Mouse (Mus musculus): Measurements from ENCODE around the gene S100a16. TPM values are rescaled to one million over a fixed set of nuclear protein-coding genes. Genes with fewer than 3 reads are reported as not detected.

Gene S100a16
- polyA plus RNA-seq, 1 experiment from 2014 or later, result 39.6 TPM

DNA sequence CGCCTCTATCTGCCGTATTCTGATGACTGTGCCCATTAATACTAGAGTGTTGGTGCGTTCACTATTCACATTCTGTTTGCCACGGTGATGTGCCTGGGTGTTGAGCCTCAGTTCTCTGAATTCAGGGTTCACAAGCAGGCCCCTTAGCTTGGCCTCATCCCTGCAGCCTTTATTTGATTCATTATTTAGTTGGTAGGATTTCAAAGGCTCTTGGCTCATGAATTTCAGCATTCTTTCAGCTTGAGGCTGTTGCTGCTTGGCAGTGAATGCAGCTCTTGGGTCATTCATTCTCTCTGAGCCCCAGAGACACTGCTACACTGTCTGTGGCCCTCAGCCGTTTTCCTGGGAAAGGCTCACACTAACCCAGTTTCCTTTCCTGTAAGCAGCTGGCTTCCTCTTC is 18.9 kb downstream of the S100a16 start:
- no peak for ATAC-seq (ENCODE audit: insufficient number of reproducible peaks, insufficient read depth, low FRiP score, low TSS enrichment, low read depth)
- Histone ChIP-seq H3K27me3 (no peaks in the 10 kb centered on the region), H3K27ac (no peak overlapping the region), H3K36me3 (no peaks in the 10 kb centered on the region), H3K9me3 (no peaks in the 10 kb centered on the region), H3K4me3 (replicated peaks) (no peak overlapping the region), H3K4me1 (replicated peaks) (no peaks in the 10 kb centered on the region), H3K9ac (replicated peaks) (no peak overlapping the region), H3K4me2 (no peak overlapping the region)
- 69% methylated on average over 5 of the region's 5 CpGs for whole genome bisulfite sequencing

DNA sequence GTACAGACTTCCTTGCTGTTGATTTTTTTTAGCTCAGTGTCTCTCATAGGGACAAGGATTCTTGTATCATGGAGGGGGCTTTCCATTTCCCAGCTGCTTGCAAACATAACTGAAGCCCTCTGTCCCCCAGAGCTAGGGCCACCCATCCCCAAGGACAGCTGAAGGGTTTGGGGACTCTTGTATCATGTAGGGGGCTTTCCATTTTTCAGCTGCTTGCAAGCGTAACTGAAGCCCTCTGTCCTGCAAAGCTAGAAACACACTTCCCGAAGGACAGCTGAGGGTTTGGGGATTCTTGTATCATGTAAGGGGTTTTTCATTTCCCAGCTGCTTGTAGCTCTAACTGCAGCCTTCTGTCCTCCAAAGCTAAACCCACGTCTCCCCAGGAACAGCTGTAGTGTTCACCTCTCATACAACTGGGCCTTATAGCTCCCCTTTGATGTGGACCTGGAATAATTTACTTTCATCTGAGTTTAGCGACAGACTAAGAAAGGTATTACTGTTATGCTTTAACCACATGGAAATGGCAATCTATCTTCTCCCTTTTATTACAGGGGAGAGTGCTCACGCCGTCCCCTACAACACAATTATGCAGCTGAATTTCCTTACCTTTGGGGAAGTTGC is 23.1 kb downstream of the S100a16 start, which contains the start of gene S100a3:
Gene S100a3, plus strand, starts transcription at position 571 of the 621 bp plus-strand sequence.
- WGBS, result 61% methylated on average over 6 of the region's 6 CpGs

DNA sequence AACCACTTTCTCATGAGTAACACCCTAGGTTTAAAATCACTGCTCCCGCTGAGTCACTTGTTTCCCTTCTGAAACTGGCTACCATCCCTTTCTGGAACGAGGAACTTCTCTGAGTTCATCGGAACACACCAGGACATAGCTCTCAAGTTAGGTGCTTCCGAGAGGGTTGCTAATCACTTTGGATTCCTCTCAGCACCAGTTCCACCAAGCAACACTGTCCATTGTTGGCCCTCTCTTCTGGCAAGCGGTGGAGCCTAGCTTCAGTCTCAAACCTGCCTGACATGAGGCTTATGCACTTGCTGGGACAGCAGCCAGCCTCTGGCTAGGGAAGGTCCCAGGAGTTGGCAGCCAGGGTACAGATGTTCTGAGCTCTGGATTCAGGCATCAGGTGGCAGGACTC is 37.6 kb downstream of the S100a16 start:
- Histone ChIP-seq H3K4me1 (replicated peaks) (peaks cover 5% of the 10 kb centered on the region), H3K27ac (no peak overlapping the region), H3K9ac (replicated peaks) (no peak overlapping the region), H3K36me3 (no peaks in the 10 kb centered on the region), H3K9me3 (no peaks in the 10 kb centered on the region), H3K27me3 (no peaks in the 10 kb centered on the region), H3K4me3 (replicated peaks) (no peak overlapping the region), H3K4me2 (no peak overlapping the region)
- 83% methylated on average over 5 of the region's 5 CpGs for WGBS
- no peak for ATAC-seq (ENCODE audit: insufficient number of reproducible peaks, insufficient read depth, low FRiP score, low TSS enrichment, low read depth)

More for the DNA sequence above, 23.1 kb downstream of the S100a16 start, which contains the start of gene S100a3:
- H3K9ac ChIP-seq (replicated peaks), result no peak within 1 kb of the TSS
- H3K36me3 ChIP-seq, result no peaks in the 10 kb centered on the region
- no peaks in the 10 kb centered on the region for H3K4me1 ChIP-seq (replicated peaks)
- ATAC-seq (ENCODE audit: insufficient number of reproducible peaks, insufficient read depth, low FRiP score, low TSS enrichment, low read depth), result no peak
- no peak within 1 kb of the TSS for H3K27ac ChIP-seq
- H3K4me2 ChIP-seq, result no peak within 1 kb of the TSS
- no peaks in the 10 kb centered on the region for H3K9me3 ChIP-seq
- H3K4me3 ChIP-seq (replicated peaks), result no peak within 1 kb of the TSS
- H3K27me3 ChIP-seq, result no peaks in the 10 kb centered on the region

DNA sequence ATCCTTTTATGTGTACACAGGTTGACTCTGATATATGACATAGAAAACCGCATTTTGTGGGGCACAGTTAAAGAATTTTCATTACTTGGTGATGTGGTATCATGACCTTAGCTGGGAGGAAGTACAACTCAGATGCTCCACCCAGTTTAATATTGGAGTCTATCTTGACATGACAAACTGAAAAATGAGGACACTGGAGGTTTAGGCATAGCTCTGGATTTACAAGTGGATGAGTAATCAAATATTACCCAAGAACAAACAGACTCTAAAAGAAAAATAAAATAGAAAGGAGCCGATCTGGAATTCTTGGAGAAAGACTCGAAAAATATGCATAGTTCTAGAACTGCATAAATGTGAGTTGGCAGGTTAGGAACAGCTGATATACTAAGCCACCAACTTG is 38.3 kb downstream of the S100a16 start:
- peaks cover 6% of the 10 kb centered on the region for H3K4me1 ChIP-seq (replicated peaks)
- whole genome bisulfite sequencing, result 88% methylated on average over 3 of the region's 3 CpGs
- no peaks in the 10 kb centered on the region for H3K27me3 ChIP-seq
- H3K4me2 ChIP-seq, result no peak overlapping the region
- H3K4me3 ChIP-seq (replicated peaks), result no peak overlapping the region
- H3K27ac ChIP-seq, result no peak overlapping the region
- H3K9ac ChIP-seq (replicated peaks), result no peak overlapping the region
- H3K9me3 ChIP-seq, result no peaks in the 10 kb centered on the region
- ATAC-seq (ENCODE audit: insufficient number of reproducible peaks, insufficient read depth, low FRiP score, low TSS enrichment, low read depth), result no peak
- H3K36me3 ChIP-seq, result no peaks in the 10 kb centered on the region

DNA sequence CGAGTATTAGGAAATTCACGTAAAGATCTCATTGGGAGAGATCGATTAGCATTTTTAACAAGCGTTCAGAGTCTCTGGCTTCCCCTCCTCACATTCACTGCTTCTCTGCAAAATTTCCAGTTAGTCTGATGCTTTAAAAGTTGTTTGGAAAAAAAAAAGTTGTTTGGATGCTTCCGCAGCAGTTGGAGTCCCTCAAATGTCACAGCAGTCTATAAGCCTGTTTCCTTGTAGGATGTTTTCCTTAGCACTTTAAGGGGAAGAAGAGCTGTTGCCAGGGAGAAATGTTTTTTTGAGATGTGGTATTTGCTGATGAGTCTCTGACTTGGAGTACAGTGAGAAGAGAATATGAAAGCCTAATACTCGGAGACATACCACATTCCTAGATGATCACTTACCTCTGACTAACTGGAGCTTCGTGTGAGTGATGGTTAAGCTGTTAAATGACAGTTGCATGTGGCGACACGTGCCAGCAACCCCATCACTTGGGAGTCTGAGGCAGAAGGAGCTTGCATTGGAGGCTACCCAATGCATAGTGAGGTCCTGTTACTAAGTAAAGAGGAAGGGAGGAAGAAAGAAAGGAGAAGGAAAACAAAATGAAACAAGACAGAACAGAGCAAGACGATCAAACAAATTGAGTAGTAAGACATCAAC is 39.4 kb downstream of the S100a16 start:
- Histone ChIP-seq H3K36me3 (no peaks in the 10 kb centered on the region), H3K9me3 (no peaks in the 10 kb centered on the region), H3K4me2 (no peak overlapping the region), H3K4me3 (replicated peaks) (no peak overlapping the region), H3K27ac (no peak overlapping the region), H3K27me3 (no peaks in the 10 kb centered on the region), H3K9ac (replicated peaks) (no peak overlapping the region), H3K4me1 (replicated peaks) (peaks cover 6% of the 10 kb centered on the region)
- 73% methylated on average over 10 of the region's 10 CpGs for WGBS
- ATAC-seq (ENCODE audit: insufficient number of reproducible peaks, insufficient read depth, low FRiP score, low TSS enrichment, low read depth), result no peak

DNA sequence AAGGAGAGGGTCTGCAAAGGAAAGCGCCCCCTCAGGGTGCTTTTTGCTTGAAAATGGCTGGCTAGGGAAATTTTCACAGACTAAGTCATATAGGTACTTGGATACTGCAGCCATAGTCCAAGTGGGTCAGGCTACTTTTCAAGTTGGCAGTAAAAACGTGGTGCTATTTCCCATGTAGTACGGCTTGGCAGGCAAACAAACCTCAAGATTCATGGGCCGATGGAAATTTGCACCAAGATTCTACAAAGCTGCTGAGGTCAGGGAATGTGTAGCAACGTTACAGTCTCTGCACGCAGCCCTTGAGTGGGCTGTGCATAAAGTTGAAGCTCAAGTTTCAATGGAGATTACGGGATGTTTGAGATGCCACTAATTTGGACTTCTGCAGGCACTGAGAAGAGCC is 42.4 kb downstream of the S100a16 start:
- no peak for ATAC-seq (ENCODE audit: insufficient number of reproducible peaks, insufficient read depth, low FRiP score, low TSS enrichment, low read depth)

DNA sequence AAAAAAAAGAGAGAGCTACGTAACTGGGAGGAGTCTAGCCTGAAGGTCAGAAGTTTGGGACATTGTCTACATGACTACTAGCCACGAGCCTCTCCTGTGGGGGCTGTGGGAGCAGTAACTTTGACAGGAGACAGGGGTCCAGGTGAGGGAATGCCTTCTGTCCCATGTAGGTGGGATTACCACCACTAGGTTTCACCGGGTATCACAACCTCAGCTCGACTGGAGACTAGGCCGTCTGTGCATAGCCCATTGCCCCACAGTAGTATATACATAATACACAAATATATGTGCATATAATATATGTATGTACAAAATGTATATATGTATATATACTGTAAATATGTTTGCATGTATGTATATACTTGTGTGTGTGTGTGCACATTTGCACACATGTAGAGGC is 44.1 kb downstream of the S100a16 start:
- no peaks in the 10 kb centered on the region for H3K27me3 ChIP-seq
- H3K4me3 ChIP-seq (replicated peaks), result no peak overlapping the region
- H3K27ac ChIP-seq, result no peak overlapping the region
- H3K9ac ChIP-seq (replicated peaks), result no peak overlapping the region
- peaks cover 10% of the 10 kb centered on the region for H3K4me1 ChIP-seq (replicated peaks)
- H3K36me3 ChIP-seq, result no peaks in the 10 kb centered on the region
- no peaks in the 10 kb centered on the region for H3K9me3 ChIP-seq
- no peak for ATAC-seq (ENCODE audit: insufficient number of reproducible peaks, insufficient read depth, low FRiP score, low TSS enrichment, low read depth)
- WGBS, result 94% methylated on average over 5 of the region's 5 CpGs
- no peak overlapping the region for H3K4me2 ChIP-seq

More for the DNA sequence above, 42.4 kb downstream of the S100a16 start:
- Histone ChIP-seq H3K27me3 (no peaks in the 10 kb centered on the region), H3K9ac (replicated peaks) (no peak overlapping the region), H3K36me3 (no peaks in the 10 kb centered on the region), H3K27ac (no peak overlapping the region), H3K9me3 (no peaks in the 10 kb centered on the region), H3K4me2 (no peak overlapping the region), H3K4me3 (replicated peaks) (no peak overlapping the region), H3K4me1 (replicated peaks) (peaks cover 6% of the 10 kb centered on the region)
- WGBS, result 62% methylated on average over 7 of the region's 7 CpGs

DNA sequence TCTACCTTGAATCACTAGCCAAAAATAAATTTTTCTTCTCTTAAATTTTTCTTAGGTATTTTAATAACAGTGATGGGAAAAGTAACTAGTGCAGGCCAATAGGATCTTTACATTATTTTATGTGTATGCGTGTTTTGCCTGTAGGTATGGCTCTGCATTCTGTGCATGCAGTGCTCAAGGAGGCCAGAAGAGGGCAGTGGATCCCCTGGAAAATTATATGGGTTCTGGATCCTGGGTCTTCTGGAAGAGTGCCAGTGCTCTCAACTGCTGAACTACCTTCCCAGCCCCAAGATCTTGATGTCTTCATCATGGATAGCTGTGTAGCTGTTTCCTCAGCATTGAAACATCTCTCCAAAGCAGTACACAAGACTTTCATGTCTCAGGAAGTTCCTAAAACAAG is 45.1 kb downstream of the S100a16 start:
- Histone ChIP-seq H3K27ac (no peak overlapping the region), H3K9ac (replicated peaks) (no peak overlapping the region), H3K27me3 (no peaks in the 10 kb centered on the region), H3K4me3 (replicated peaks) (no peak overlapping the region), H3K9me3 (no peaks in the 10 kb centered on the region), H3K4me2 (no peak overlapping the region), H3K4me1 (replicated peaks) (peaks cover 10% of the 10 kb centered on the region), H3K36me3 (no peaks in the 10 kb centered on the region)
- no peak for ATAC-seq (ENCODE audit: insufficient number of reproducible peaks, insufficient read depth, low FRiP score, low TSS enrichment, low read depth)
- WGBS, result 100% methylated on average over 1 of the region's 1 CpGs

DNA sequence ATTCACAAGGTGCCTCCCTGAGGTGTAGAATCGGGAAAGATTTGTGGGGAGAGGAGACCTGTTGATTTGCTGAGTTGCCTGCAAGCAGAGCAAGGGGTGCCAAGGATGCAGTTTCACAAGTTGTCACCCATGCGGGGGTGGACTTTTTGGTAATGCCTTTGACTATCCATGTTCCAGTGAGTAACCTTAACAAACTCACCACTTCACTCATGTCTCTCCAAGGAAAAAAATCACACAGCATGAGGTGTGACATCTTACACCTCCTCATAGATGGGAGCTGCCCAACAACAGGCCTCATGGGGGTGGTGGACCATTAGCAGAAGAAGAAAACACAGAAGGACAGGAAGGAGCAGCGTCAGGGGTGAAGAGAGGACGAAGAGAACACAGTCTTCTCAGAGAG is 45.5 kb downstream of the S100a16 start:
- no peaks in the 10 kb centered on the region for H3K27me3 ChIP-seq
- no peaks in the 10 kb centered on the region for H3K36me3 ChIP-seq
- no peak overlapping the region for H3K27ac ChIP-seq
- H3K4me1 ChIP-seq (replicated peaks), result peaks cover 10% of the 10 kb centered on the region
- H3K9me3 ChIP-seq, result no peaks in the 10 kb centered on the region
- 80% methylated on average over 4 of the region's 4 CpGs for WGBS
- H3K4me3 ChIP-seq (replicated peaks), result no peak overlapping the region
- no peak for ATAC-seq (ENCODE audit: insufficient number of reproducible peaks, insufficient read depth, low FRiP score, low TSS enrichment, low read depth)
- H3K4me2 ChIP-seq, result no peak overlapping the region
- H3K9ac ChIP-seq (replicated peaks), result no peak overlapping the region

DNA sequence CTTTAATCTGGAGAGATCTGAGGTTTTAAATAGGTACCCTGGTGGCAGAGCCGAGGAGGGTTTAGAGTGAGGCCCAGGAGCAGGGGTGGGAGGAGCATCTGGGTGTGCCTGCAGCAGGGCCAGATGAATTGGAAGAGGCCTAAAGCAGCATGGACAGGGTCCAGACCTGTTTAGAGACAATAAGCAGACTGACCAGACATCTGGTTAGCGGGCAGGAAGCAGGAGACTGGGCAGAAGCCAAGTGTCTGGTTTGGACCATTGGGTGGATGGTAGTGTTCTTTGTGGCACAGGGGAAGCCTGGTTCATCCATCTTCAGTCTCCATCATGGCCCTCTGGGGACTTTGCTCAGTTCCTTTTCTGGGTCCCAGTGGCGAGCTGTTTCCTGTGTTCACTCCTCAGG is 46.8 kb downstream of the S100a16 start:
- Histone ChIP-seq H3K9ac (replicated peaks) (no peak overlapping the region), H3K36me3 (no peaks in the 10 kb centered on the region), H3K4me2 (no peak overlapping the region), H3K4me1 (replicated peaks) (peaks cover 10% of the 10 kb centered on the region), H3K27me3 (no peaks in the 10 kb centered on the region), H3K9me3 (no peaks in the 10 kb centered on the region), H3K27ac (no peak overlapping the region), H3K4me3 (replicated peaks) (no peak overlapping the region)
- WGBS, result 43% methylated on average over 3 of the region's 3 CpGs
- no peak for ATAC-seq (ENCODE audit: insufficient number of reproducible peaks, insufficient read depth, low FRiP score, low TSS enrichment, low read depth)

DNA sequence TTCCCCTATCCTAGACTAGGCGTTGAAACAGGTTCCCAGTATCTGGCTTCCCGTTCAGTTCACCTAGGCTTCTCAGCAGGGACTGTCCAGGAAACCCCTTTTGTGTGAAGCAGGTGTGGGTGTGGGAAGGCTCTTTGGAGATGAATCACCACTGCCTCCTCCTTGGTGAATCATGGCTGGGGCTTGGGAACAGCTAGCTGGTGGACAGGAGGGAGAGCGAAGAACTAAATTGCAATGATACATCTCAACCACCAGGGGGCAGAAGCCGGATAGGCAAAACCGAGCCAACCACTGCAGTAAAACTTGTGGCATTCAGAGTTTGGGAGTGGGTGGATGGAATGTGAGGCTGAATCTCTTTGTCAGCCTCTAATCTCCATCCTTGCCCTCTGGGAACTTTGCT is 48.5 kb downstream of the S100a16 start:
- ATAC-seq (ENCODE audit: insufficient number of reproducible peaks, insufficient read depth, low FRiP score, low TSS enrichment, low read depth), result peak; percentile 27
- Histone ChIP-seq H3K4me3 (replicated peaks) (no peak overlapping the region), H3K9ac (replicated peaks) (no peak overlapping the region), H3K27me3 (no peaks in the 10 kb centered on the region), H3K27ac (no peak overlapping the region), H3K9me3 (no peaks in the 10 kb centered on the region), H3K4me2 (no peak overlapping the region), H3K4me1 (replicated peaks) (peaks cover 4% of the 10 kb centered on the region), H3K36me3 (no peaks in the 10 kb centered on the region)
- 28% methylated on average over 5 of the region's 5 CpGs for WGBS
